Mouse (Mus musculus) forebrain, postnatal 0 days (tissue): ENCODE results near the gene Cnnm4. TPM values are rescaled to one million over a fixed set of nuclear protein-coding genes. Genes with fewer than 3 reads are reported as not detected.

Experiments used
- ATAC-seq: fragments of 200-750 bp; cut with Nextera tagmentation; 2 replicates; pipeline ENCODE4 v1.8.0; 2017; ENCODE audit warnings: mild to moderate bottlenecking, moderate library complexity
- DNase-seq: peaks from one replicate; pipeline ENCODE4 v3.0.0-alpha.2; 2015
- H3K27ac ChIP-seq: fragments of 300-500 bp; sonication (generic); 2 replicates; pipeline ENCODE4 v1.5.1; 2014; ENCODE audit warnings: low read depth, mild to moderate bottlenecking, antibody characterized with exemption, low read length, moderate library complexity, mixed read lengths
- H3K27me3 ChIP-seq: fragments of 300-500 bp; sonication (generic); 2 replicates; pipeline ENCODE4 v1.6.1; 2014; ENCODE audit warnings: mild to moderate bottlenecking, low read length, mixed read lengths; ENCODE audit not compliant: insufficient read depth
- H3K36me3 ChIP-seq: fragments of 300-500 bp; sonication (generic); 2 replicates; pipeline ENCODE4 v1.6.1; 2014; ENCODE audit warnings: mild to moderate bottlenecking, moderate library complexity; ENCODE audit not compliant: insufficient read depth
- H3K4me1 ChIP-seq: fragments of 300-500 bp; sonication (generic); 2 replicates; pipeline ENCODE4 v1.6.1; 2014; ENCODE audit warnings: antibody characterized with exemption; ENCODE audit not compliant: insufficient read depth
- H3K4me2 ChIP-seq: fragments of 300-500 bp; sonication (generic); 2 replicates; pipeline ENCODE4 v1.6.1; 2014; ENCODE audit warnings: low read depth, mild to moderate bottlenecking, moderate library complexity
- H3K4me3 ChIP-seq: fragments of 300-500 bp; sonication (generic); 2 replicates; pipeline ENCODE4 v1.5.1; 2014; ENCODE audit warnings: low read depth, low read length, mixed read lengths
- H3K9ac ChIP-seq: fragments of 300-500 bp; sonication (generic); 2 replicates; pipeline ENCODE4 v1.6.1; 2014; ENCODE audit warnings: mild to moderate bottlenecking
- H3K9me3 ChIP-seq: fragments of 300-500 bp; sonication (generic); 2 replicates; pipeline ENCODE4 v1.6.1; 2016; ENCODE audit warnings: low read length
- CTCF ChIP-seq: sonication (generic); IDR thresholded peaks from 2 replicates; pipeline ENCODE4 v1.5.1; 2016; ENCODE audit warnings: antibody characterized with exemption, control low read depth, low read depth
- WGBS: fragments of 180-500 bp; shearing (Covaris S2); extraction: QIAGEN DNeasy Blood & Tissue Kit; methylation state at CpG from one replicate; pipeline ENCODE4 v1.1.7; 2014; 5-methylcytosine and 5-hydroxymethylcytosine counted together
- polyA plus RNA-seq: library from polyadenylated mRNA; unstranded; fragments of >200 nt; fragmentation: Nextera tagmentation; extraction: Ambion mirVana; gene quantifications from 2 replicates; pipeline ENCODE4 v1.2.1, GENCODE M21; 2015
- total RNA-seq: library from RNA; depleted of rRNA; stranded (reverse); fragments of >200 nt; gene quantifications from 2 replicates; pipeline ENCODE4 v1.2.3, GENCODE M21; 2014

Cnnm4 gene
- total and polyA plus RNA-seq, 2 experiments from 2014 or later, result 9.4 to 14.6 TPM

GRCm38 (mm10) chr1:36525774-36526173, 54.4 kb downstream of the Cnnm4 start:
- Histone ChIP-seq H3K36me3 (peaks cover 62% of the 10 kb centered on the region), H3K4me2 (no peak overlapping the region), H3K9ac (no peak overlapping the region), H3K27ac (no peak overlapping the region), H3K27me3 (no peaks in the 10 kb centered on the region), H3K9me3 (no peaks in the 10 kb centered on the region), H3K4me3 (no peak overlapping the region), H3K4me1 (no peaks in the 10 kb centered on the region)
- DNase-seq (no peak), ATAC-seq (no peak)
- whole genome bisulfite sequencing, result 90% methylated on average over 12 of the region's 12 CpGs
- no peak for TF ChIP-seq CTCF

GRCm38 (mm10) chr1:36526903-36527302, 55.5 kb downstream of the Cnnm4 start:
- Histone ChIP-seq H3K27ac (no peak overlapping the region), H3K36me3 (peaks cover 50% of the 10 kb centered on the region), H3K4me2 (no peak overlapping the region), H3K9me3 (no peaks in the 10 kb centered on the region), H3K4me3 (no peak overlapping the region), H3K27me3 (no peaks in the 10 kb centered on the region), H3K9ac (no peak overlapping the region), H3K4me1 (no peaks in the 10 kb centered on the region)
- WGBS, result 84% methylated on average over 10 of the region's 10 CpGs
- DNase-seq, result no peak
- no peak for ATAC-seq
- TF ChIP-seq CTCF, result no peak

GRCm38 (mm10) chr1:36528351-36528750, 56.9 kb downstream of the Cnnm4 start:
- Histone ChIP-seq H3K36me3 (peaks cover 36% of the 10 kb centered on the region), H3K9ac (no peak overlapping the region), H3K27me3 (no peaks in the 10 kb centered on the region), H3K4me1 (no peaks in the 10 kb centered on the region), H3K4me3 (no peak overlapping the region), H3K9me3 (no peaks in the 10 kb centered on the region), H3K27ac (peak overlapping the region; percentile 35; the same call in 1 of the 2 replicates), H3K4me2 (no peak overlapping the region)
- WGBS, result 3% methylated on average over 1 of the region's 1 CpGs
- TF ChIP-seq CTCF, result no peak
- peak; percentile 62 for ATAC-seq
- peak; percentile 61 for DNase-seq

- WGBS, result 94% methylated on average over 4 of the region's 4 CpGs
- ATAC-seq, result no peak
- H3K4me2 ChIP-seq, result no peak overlapping the region
- no peaks in the 10 kb centered on the region for H3K27me3 ChIP-seq
- H3K9ac ChIP-seq, result no peak overlapping the region
- no peaks in the 10 kb centered on the region for H3K4me1 ChIP-seq
- H3K27ac ChIP-seq, result no peak overlapping the region
- H3K4me3 ChIP-seq, result no peak overlapping the region
- H3K36me3 ChIP-seq, result peaks cover 28% of the 10 kb centered on the region
- no peak for DNase-seq
- TF ChIP-seq CTCF, result no peak
- no peaks in the 10 kb centered on the region for H3K9me3 ChIP-seq
These were observed 57.9 kb downstream of the Cnnm4 start for GRCm38 (mm10) chr1:36529274-36529673.

GRCm38 (mm10) chr1:36529875-36530274, 58.5 kb downstream of the Cnnm4 start:
- 88% methylated on average over 4 of the region's 4 CpGs for WGBS
- Histone ChIP-seq H3K36me3 (peaks cover 22% of the 10 kb centered on the region), H3K9ac (no peak overlapping the region), H3K27me3 (no peaks in the 10 kb centered on the region), H3K4me3 (no peak overlapping the region), H3K9me3 (no peaks in the 10 kb centered on the region), H3K4me2 (no peak overlapping the region), H3K27ac (no peak overlapping the region), H3K4me1 (no peaks in the 10 kb centered on the region)
- DNase-seq, result no peak
- TF ChIP-seq CTCF, result no peak
- ATAC-seq, result no peak

GRCm38 (mm10) chr1:36530485-36530884, 59.1 kb downstream of the Cnnm4 start:
- WGBS, result 72% methylated on average over 8 of the region's 8 CpGs
- no peak overlapping the region for H3K27ac ChIP-seq
- peaks cover 16% of the 10 kb centered on the region for H3K36me3 ChIP-seq
- no peak overlapping the region for H3K9ac ChIP-seq
- TF ChIP-seq CTCF, result no peak
- H3K4me1 ChIP-seq, result no peaks in the 10 kb centered on the region
- no peak for DNase-seq
- H3K4me2 ChIP-seq, result no peak overlapping the region
- ATAC-seq, result no peak
- H3K9me3 ChIP-seq, result no peaks in the 10 kb centered on the region
- no peaks in the 10 kb centered on the region for H3K27me3 ChIP-seq
- H3K4me3 ChIP-seq, result no peak overlapping the region

GRCm38 (mm10) chr1:36530962-36531361, 59.5 kb downstream of the Cnnm4 start:
- Histone ChIP-seq H3K4me2 (no peak overlapping the region), H3K27me3 (no peaks in the 10 kb centered on the region), H3K9ac (no peak overlapping the region), H3K9me3 (no peaks in the 10 kb centered on the region), H3K27ac (no peak overlapping the region), H3K4me1 (no peaks in the 10 kb centered on the region), H3K4me3 (no peak overlapping the region), H3K36me3 (peaks cover 11% of the 10 kb centered on the region)
- ATAC-seq (no peak), DNase-seq (no peak)
- TF ChIP-seq CTCF, result no peak
- WGBS, result 91% methylated on average over 7 of the region's 7 CpGs

GRCm38 (mm10) chr1:36531461-36531860, 60.0 kb downstream of the Cnnm4 start:
- DNase-seq, result no peak
- no peak for TF ChIP-seq CTCF
- ATAC-seq, result no peak
- Histone ChIP-seq H3K4me1 (no peaks in the 10 kb centered on the region), H3K9me3 (no peaks in the 10 kb centered on the region), H3K27ac (no peak overlapping the region), H3K4me3 (no peak overlapping the region), H3K9ac (no peak overlapping the region), H3K36me3 (peaks cover 6% of the 10 kb centered on the region; the same call in 1 of the 2 replicates), H3K27me3 (no peaks in the 10 kb centered on the region), H3K4me2 (no peak overlapping the region)
- 88% methylated on average over 12 of the region's 12 CpGs for WGBS
